Mouse (Mus musculus) megakaryocyte, embryonic 14.5 days (primary cell): ENCODE data around the gene Mindy4.

Source experiments
- FLI1 ChIP-seq: IDR thresholded peaks from 2 replicates; pipeline ENCODE4 v1.6.1; 2012; ENCODE audit warnings: low read length, inconsistent platforms, mixed read lengths
- GATA1 ChIP-seq: IDR thresholded peaks from 3 replicates; pipeline ENCODE4 v1.6.1; 2012; ENCODE audit warnings: mixed read lengths, low read length, inconsistent platforms, borderline replicate concordance

GRCm38 (mm10) chr6:55278086-55278485 is 74.9 kb downstream of the Mindy4 start:
- TF ChIP-seq GATA1 = no peak
- TF ChIP-seq FLI1 = no peak
